Mouse (Mus musculus): ENCODE measurements around the gene Lypd5. TPM values are rescaled to one million over a fixed set of nuclear protein-coding genes. Genes with fewer than 3 reads are reported as not detected.

The Lypd5 gene
- polyA plus RNA-seq, 1 experiment from 2014 or later = 11.6 TPM

DNA sequence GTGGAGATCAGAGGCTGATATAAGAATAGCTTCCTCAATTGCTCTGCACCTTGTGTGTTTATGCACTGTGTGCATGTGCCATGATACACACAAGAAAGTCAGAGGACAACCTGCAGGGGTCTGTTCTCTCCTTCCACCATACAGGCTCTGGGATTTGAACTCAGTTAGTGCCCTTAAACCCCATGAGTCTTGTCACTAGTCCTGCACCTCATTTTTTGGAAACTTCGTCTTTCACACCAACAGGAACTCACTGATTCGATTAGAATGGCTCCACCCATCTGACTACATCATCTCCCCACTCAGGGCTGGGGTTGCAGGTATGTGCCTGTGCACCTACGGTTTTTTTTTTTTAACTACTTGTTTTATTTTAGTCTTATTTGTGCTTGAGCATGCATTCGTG, 19.2 kb downstream of the Lypd5 start:
- Histone ChIP-seq H3K4me3 (replicated peaks; ENCODE audit: low read length) (no peak overlapping the region), H3K4me2 (ENCODE audit: low read depth, low read length) (no peak overlapping the region), H3K36me3 (ENCODE audit: control insufficient read depth, insufficient read depth, low read length) (no peaks in the 10 kb centered on the region), H3K9me3 (replicated peaks; ENCODE audit: control insufficient read depth, low read length) (no peaks in the 10 kb centered on the region), H3K9ac (ENCODE audit: low read length) (no peak overlapping the region), H3K4me1 (ENCODE audit: control insufficient read depth, insufficient read depth, low read length) (peaks cover 14% of the 10 kb centered on the region), H3K27me3 (ENCODE audit: control insufficient read depth, insufficient read depth, low read length) (no peaks in the 10 kb centered on the region), H3K27ac (ENCODE audit: low read length) (no peak overlapping the region)
- 55% methylated on average over 4 of the region's 4 CpGs for whole genome bisulfite sequencing
- ATAC-seq (ENCODE audit: insufficient read depth, low FRiP score) = no peak

DNA sequence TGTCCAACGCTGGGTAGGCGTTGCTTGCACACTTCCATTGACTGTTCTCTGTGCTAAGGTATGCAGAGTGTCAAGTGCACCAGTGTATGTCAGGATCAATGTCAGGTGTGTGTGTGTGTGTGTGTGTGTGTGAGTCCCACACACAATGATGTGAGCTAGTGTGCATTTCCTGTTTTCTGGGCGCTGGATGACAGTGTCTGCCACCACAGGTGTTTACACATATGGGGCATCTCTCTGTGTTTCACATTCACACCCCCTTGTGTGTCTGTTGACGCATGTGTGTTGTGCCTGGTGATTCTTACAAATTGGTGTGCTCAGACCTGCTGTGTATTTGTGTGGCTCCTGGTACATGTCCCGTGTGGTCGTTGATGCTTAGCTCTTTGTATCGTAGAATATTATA, 19.9 kb downstream of the Lypd5 start:
- no peak for ATAC-seq (ENCODE audit: insufficient read depth, low FRiP score)
- Histone ChIP-seq H3K4me1 (ENCODE audit: control insufficient read depth, insufficient read depth, low read length) (peaks cover 21% of the 10 kb centered on the region), H3K9me3 (replicated peaks; ENCODE audit: control insufficient read depth, low read length) (no peaks in the 10 kb centered on the region), H3K27ac (ENCODE audit: low read length) (no peak overlapping the region), H3K36me3 (ENCODE audit: control insufficient read depth, insufficient read depth, low read length) (no peaks in the 10 kb centered on the region), H3K9ac (ENCODE audit: low read length) (no peak overlapping the region), H3K4me2 (ENCODE audit: low read depth, low read length) (no peak overlapping the region), H3K4me3 (replicated peaks; ENCODE audit: low read length) (no peak overlapping the region), H3K27me3 (ENCODE audit: control insufficient read depth, insufficient read depth, low read length) (no peaks in the 10 kb centered on the region)
- 87% methylated on average over 7 of the region's 7 CpGs for WGBS

GRCm38 (mm10) chr7:24369731-24370541, 20.9 kb downstream of the Lypd5 start, which contains the start of gene Kcnn4:
TSS of gene Kcnn4 (plus strand) at chr7:24370263.
- Histone ChIP-seq H3K4me2 (ENCODE audit: low read depth, low read length) (peak within 1 kb of the TSS; percentile 43), H3K27me3 (ENCODE audit: control insufficient read depth, insufficient read depth, low read length) (no peaks in the 10 kb centered on the region), H3K9me3 (replicated peaks; ENCODE audit: control insufficient read depth, low read length) (no peaks in the 10 kb centered on the region), H3K36me3 (ENCODE audit: control insufficient read depth, insufficient read depth, low read length) (no peaks in the 10 kb centered on the region), H3K4me1 (ENCODE audit: control insufficient read depth, insufficient read depth, low read length) (peaks cover 21% of the 10 kb centered on the region), H3K9ac (ENCODE audit: low read length) (peak within 1 kb of the TSS; percentile 71), H3K27ac (ENCODE audit: low read length) (peak within 1 kb of the TSS; percentile 52), H3K4me3 (replicated peaks; ENCODE audit: low read length) (peak within 1 kb of the TSS; percentile 35)
- ATAC-seq (ENCODE audit: insufficient read depth, low FRiP score) = peak; percentile 42; the same call in 1 of the 2 replicates
- 33% methylated on average over 23 of the region's 23 CpGs for WGBS

DNA sequence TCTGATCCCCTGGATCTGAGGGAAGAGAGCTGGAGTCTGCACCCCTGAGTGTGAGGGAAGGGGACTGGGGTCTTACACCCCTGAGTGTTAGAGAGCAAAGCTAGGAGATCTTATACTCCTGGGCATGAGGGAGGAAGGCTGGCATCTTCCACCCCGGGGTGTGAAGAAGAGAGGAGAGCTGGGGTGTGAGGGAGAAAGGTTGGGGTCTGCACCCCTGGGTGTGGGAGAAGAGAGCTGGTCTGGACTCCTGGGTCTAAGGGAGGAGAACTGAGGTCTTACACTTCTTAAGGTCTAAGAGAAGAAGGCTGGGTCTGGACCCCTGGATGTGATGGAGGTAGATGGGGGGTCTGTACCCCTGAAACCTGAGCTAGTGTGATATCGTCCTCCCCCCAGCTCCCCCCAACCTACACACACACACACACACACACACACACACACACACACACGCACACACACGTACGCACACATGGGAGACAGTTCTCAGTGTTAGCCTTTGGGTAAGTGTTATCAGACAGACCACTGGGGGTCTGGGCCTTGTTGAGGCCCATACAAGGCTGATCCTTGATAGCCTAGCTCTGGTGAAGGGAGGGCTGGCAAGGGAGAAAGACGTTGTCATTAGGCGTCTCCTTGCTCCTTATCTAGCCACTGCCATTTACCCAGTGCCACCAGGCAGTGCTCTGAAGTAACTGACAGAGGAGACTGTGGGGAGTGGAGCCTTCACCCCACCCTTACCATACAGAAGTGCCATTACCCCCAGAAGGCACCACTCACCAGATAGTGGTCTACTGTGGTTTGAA, 22.2 kb downstream of the Lypd5 start:
- peak; percentile 44 for ATAC-seq (ENCODE audit: insufficient read depth, low FRiP score)
- WGBS = 67% methylated on average over 7 of the region's 7 CpGs
- Histone ChIP-seq H3K9me3 (replicated peaks; ENCODE audit: control insufficient read depth, low read length) (no peaks in the 10 kb centered on the region), H3K27ac (ENCODE audit: low read length) (no peak overlapping the region), H3K4me2 (ENCODE audit: low read depth, low read length) (peak overlapping the region; percentile 43; the same call in 1 of the 2 replicates), H3K4me3 (replicated peaks; ENCODE audit: low read length) (peak overlapping the region; percentile 35), H3K9ac (ENCODE audit: low read length) (peak overlapping the region; percentile 26; the same call in 1 of the 2 replicates), H3K27me3 (ENCODE audit: control insufficient read depth, insufficient read depth, low read length) (no peaks in the 10 kb centered on the region), H3K36me3 (ENCODE audit: control insufficient read depth, insufficient read depth, low read length) (no peaks in the 10 kb centered on the region), H3K4me1 (ENCODE audit: control insufficient read depth, insufficient read depth, low read length) (peaks cover 18% of the 10 kb centered on the region)

DNA sequence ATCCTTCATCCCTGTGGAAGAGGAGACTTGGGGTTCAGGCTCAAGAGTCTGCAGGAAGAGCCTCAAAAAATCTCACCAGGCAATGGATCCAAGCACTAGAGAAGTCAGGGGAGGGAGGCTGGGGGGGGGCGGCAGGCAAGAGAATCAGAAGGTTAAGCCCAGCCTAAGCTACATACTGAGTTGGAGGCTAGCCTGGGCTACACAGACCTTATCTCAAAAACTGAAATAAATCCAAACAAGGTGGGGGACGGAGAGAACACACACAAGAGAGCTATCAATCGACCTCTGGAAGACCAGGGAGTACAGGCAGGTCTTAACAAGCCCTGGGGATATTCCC, 22.8 kb downstream of the Lypd5 start:
- no peak overlapping the region for H3K9ac ChIP-seq (ENCODE audit: low read length)
- WGBS = 41% methylated on average over 3 of the region's 3 CpGs
- no peaks in the 10 kb centered on the region for H3K36me3 ChIP-seq (ENCODE audit: control insufficient read depth, insufficient read depth, low read length)
- ATAC-seq (ENCODE audit: insufficient read depth, low FRiP score) = no peak
- no peak overlapping the region for H3K27ac ChIP-seq (ENCODE audit: low read length)
- no peak overlapping the region for H3K4me2 ChIP-seq (ENCODE audit: low read depth, low read length)
- H3K4me3 ChIP-seq (replicated peaks; ENCODE audit: low read length) = no peak overlapping the region
- no peaks in the 10 kb centered on the region for H3K27me3 ChIP-seq (ENCODE audit: control insufficient read depth, insufficient read depth, low read length)
- H3K4me1 ChIP-seq (ENCODE audit: control insufficient read depth, insufficient read depth, low read length) = peaks cover 21% of the 10 kb centered on the region
- no peaks in the 10 kb centered on the region for H3K9me3 ChIP-seq (replicated peaks; ENCODE audit: control insufficient read depth, low read length)

- H3K27me3 ChIP-seq (ENCODE audit: control insufficient read depth, insufficient read depth, low read length) = no peaks in the 10 kb centered on the region
- 0 out of 2 replicates have a peak overlapping the region, but pooled peaks have one; percentile 13 for H3K4me2 ChIP-seq (ENCODE audit: low read depth, low read length)
- peak; percentile 42; the same call in 1 of the 2 replicates for ATAC-seq (ENCODE audit: insufficient read depth, low FRiP score)
- WGBS = 63% methylated on average over 9 of the region's 11 CpGs
- peaks cover 25% of the 10 kb centered on the region for H3K4me1 ChIP-seq (ENCODE audit: control insufficient read depth, insufficient read depth, low read length)
- no peaks in the 10 kb centered on the region for H3K36me3 ChIP-seq (ENCODE audit: control insufficient read depth, insufficient read depth, low read length)
- H3K9ac ChIP-seq (ENCODE audit: low read length) = no peak overlapping the region
- no peak overlapping the region for H3K27ac ChIP-seq (ENCODE audit: low read length)
- no peak overlapping the region for H3K4me3 ChIP-seq (replicated peaks; ENCODE audit: low read length)
- H3K9me3 ChIP-seq (replicated peaks; ENCODE audit: control insufficient read depth, low read length) = no peaks in the 10 kb centered on the region
These were observed 23.3 kb downstream of the Lypd5 start for GRCm38 (mm10) chr7:24372300-24372699.

GRCm38 (mm10) chr7:24372786-24373185, 23.8 kb downstream of the Lypd5 start:
- ATAC-seq (ENCODE audit: insufficient read depth, low FRiP score) = no peak
- H3K9ac ChIP-seq (ENCODE audit: low read length) = no peak overlapping the region
- no peaks in the 10 kb centered on the region for H3K27me3 ChIP-seq (ENCODE audit: control insufficient read depth, insufficient read depth, low read length)
- no peaks in the 10 kb centered on the region for H3K9me3 ChIP-seq (replicated peaks; ENCODE audit: control insufficient read depth, low read length)
- 0 out of 2 replicates have a peak overlapping the region, but pooled peaks have one; percentile 13 for H3K4me2 ChIP-seq (ENCODE audit: low read depth, low read length)
- WGBS = 72% methylated on average over 4 of the region's 4 CpGs
- H3K4me1 ChIP-seq (ENCODE audit: control insufficient read depth, insufficient read depth, low read length) = peaks cover 28% of the 10 kb centered on the region
- H3K36me3 ChIP-seq (ENCODE audit: control insufficient read depth, insufficient read depth, low read length) = no peaks in the 10 kb centered on the region
- H3K27ac ChIP-seq (ENCODE audit: low read length) = no peak overlapping the region
- H3K4me3 ChIP-seq (replicated peaks; ENCODE audit: low read length) = no peak overlapping the region

DNA sequence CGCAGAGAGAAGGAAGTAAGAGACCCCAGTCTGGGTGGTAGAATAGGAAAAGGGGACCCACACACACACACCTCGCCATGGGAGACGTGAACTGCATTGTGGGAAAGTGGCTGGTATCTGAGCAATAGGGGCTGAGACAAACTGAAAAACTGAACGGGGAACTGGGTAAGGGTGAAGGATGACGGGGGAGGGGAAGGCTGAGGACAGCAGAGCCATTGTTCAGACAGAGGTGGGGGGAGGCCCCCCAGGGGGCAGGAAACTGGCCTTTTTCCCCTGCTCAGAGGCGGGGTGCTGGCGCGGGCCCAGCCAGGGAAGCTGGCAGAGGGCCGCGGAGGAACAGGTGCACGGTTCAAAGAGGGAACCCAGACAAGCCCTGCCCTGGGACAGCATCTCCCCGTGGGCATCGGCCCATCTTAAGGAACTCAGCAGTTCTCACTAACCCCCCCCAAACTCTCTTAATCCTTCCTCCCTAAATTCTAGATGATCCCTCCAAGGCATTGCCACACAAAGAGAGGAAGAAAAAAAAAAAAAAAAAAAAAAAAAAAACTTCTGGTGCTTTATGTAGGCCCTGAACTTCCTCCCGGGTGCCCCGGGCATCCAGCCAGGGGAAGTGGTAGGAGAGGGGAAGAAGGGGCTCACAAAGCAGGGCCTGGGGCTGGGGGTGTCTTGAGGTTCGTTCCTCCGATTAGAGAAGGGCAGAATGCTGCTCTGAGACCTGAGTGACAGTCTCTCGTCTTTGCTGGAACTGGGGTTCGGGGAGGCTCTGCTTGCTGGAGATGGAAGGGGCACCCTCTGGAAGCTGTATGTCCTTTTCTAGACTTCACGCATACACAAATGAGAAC, 24.8 kb downstream of the Lypd5 start:
- Histone ChIP-seq H3K27ac (ENCODE audit: low read length) (peak overlapping the region; percentile 69), H3K4me1 (ENCODE audit: control insufficient read depth, insufficient read depth, low read length) (peaks cover 28% of the 10 kb centered on the region), H3K9me3 (replicated peaks; ENCODE audit: control insufficient read depth, low read length) (no peaks in the 10 kb centered on the region), H3K27me3 (ENCODE audit: control insufficient read depth, insufficient read depth, low read length) (no peaks in the 10 kb centered on the region), H3K4me3 (replicated peaks; ENCODE audit: low read length) (no peak overlapping the region), H3K36me3 (ENCODE audit: control insufficient read depth, insufficient read depth, low read length) (no peaks in the 10 kb centered on the region), H3K4me2 (ENCODE audit: low read depth, low read length) (0 out of 2 replicates have a peak overlapping the region, but pooled peaks have one; percentile 21), H3K9ac (ENCODE audit: low read length) (0 out of 2 replicates have a peak overlapping the region, but pooled peaks have one; percentile 35)
- 37% methylated on average over 20 of the region's 20 CpGs for WGBS
- ATAC-seq (ENCODE audit: insufficient read depth, low FRiP score) = peak; percentile 14; the same call in 1 of the 2 replicates
